Mouse (Mus musculus) induced T-regulatory cell, adult 2 months (primary cell): ENCODE measurements around the gene Romo1.
A peak's percentile ranks its signal among the peaks of the same experiment; 100 is the strongest.

Experiments
- DNase-seq: peaks from one replicate; pipeline ENCODE4 v3.0.0-alpha.2; 2012; ENCODE audit warnings: low read depth

The Romo1 gene

GRCm38 (mm10) chr2:156179796-156180093, 35.9 kb downstream of the Romo1 start:
- no peak for DNase-seq

GRCm38 (mm10) chr2:156180094-156180821, 36.4 kb downstream of the Romo1 start, which contains the start of gene Rbm39:
TSS of gene Rbm39 (minus strand) at chr2:156180238.
- peak; percentile 100 for DNase-seq

- no peak for DNase-seq
Measured at GRCm38 (mm10) chr2:156180824-156181590, 37.2 kb downstream of the Romo1 start.

- no peak for DNase-seq
Measured at GRCm38 (mm10) chr2:156181592-156181991, 37.8 kb downstream of the Romo1 start.

GRCm38 (mm10) chr2:156189241-156189640, 45.4 kb downstream of the Romo1 start:
- DNase-seq, result peak; percentile 43

- peak; percentile 90 for DNase-seq
Measured at GRCm38 (mm10) chr2:156190004-156190896, 46.4 kb downstream of the Romo1 start.

GRCm38 (mm10) chr2:156191540-156191939, 47.7 kb downstream of the Romo1 start:
- no peak for DNase-seq

GRCm38 (mm10) chr2:156192068-156192467, 48.2 kb downstream of the Romo1 start:
- no peak for DNase-seq

- no peak for DNase-seq
Measured at GRCm38 (mm10) chr2:156193066-156193862, 49.4 kb downstream of the Romo1 start.

- DNase-seq, result no peak
Measured at GRCm38 (mm10) chr2:156194571-156194970, 50.7 kb downstream of the Romo1 start.
